Mouse (Mus musculus): ENCODE results near the gene Creb3l1. TPM values are rescaled to one million over a fixed set of nuclear protein-coding genes. Genes with fewer than 3 reads are reported as not detected.

Gene Creb3l1
- 1.6 and 2.9 TPM in 2 replicates for polyA plus RNA-seq (2012; ENCODE audit: low replicate concordance)

DNA sequence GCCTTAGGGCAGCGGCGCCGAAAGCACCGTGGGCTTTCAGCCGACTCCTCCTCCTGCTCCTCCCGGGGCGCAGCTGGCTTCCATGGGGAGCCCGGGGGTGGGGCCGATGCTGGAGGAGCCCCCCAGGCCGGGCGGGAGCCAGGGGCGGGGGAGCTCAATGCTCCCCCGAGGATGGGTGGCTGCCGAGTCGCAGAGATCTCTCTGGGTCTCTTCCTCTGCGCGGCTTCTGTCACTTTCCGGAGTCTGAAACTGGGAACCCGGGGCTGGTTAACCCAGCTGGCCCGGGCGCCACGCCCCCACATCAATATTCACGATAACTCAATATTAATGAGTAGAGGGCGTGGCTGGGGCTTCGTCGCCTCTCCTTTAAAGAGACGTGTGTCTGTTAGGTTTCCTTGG is at the start of gene Creb3l1:
Gene Creb3l1 (minus strand): TSS at position 229 of the 399 bp plus-strand sequence.

DNA sequence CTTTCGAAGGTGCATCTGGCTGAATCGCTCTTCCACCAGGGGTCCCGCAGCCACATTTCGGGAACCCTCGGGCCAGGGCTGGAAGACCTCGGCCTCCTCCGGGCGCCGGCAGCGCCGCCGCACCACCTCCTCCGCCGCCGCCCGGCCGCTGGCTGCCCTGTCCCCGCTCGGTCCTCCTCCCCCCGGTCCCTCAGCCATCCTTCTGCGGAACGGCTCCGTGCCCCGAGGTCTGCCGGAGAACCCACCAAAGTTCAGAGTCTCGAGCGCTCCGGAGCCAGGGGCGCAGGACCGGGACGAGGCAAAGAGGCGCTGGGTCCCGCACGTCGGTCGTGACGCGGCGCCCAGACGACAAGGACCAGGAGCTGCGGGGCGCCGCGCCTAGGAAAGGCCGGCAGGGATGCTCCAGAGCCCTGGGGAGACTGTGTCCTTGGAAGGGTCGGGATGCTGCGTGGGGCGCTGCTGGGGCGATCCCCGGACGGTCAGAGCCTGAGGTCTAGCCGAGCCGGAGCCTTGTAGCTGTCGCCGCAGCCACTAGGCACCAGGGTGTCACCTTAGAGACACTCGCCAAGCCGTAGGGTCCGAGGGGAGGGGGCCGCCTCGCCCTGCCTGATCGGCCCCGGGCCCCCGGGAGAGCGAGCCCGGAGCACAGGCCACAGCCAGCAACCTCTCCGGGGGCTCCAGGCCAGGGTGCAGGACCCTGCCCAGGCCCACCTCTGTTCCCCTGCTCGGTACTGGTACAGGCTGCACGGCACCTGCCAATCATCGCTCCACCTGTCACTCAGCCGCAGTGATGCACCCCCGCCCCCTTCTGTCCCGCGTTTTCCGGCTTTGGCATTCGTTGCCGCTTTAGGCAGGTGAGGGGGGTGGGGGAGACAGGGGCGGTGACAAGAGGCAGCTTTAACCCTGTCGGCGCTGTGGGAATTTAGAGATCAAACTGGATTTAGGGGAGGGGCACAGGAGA is 48.4 kb downstream of the Creb3l1 start, which contains the start of gene Dgkz:
Gene Dgkz (minus strand): TSS at position 284 of the 961 bp plus-strand sequence.

GRCm38 (mm10) chr2:91945483-91945882 is 78.8 kb downstream of the Creb3l1 start, which contains the start of gene Gm9821:
Gene Gm9821 (plus strand): TSS chr2:91945703.

Other genes with a start within 250 kb of the Creb3l1 start
- gene Chrm4, start 97.3 kb downstream of the Creb3l1 start, polyA plus RNA-seq (2012; ENCODE audit: low replicate concordance) = 0.13 and 0.59 TPM in 2 replicates
- gene Mdk, start 92.2 kb downstream of the Creb3l1 start, polyA plus RNA-seq (2012; ENCODE audit: low replicate concordance) = 8.2 and 9.8 TPM in 2 replicates
- gene Gm9821, start 78.8 kb downstream of the Creb3l1 start, polyA plus RNA-seq (2012; ENCODE audit: low replicate concordance) = not detected in 2 replicates
- gene Dgkz, start 48.6 kb downstream of the Creb3l1 start, polyA plus RNA-seq (2012; ENCODE audit: low replicate concordance) = 253 and 376 TPM in 2 replicates
- 28.3 and 73.6 TPM in 2 replicates for gene Phf21a, start 68.6 kb upstream of the Creb3l1 start, polyA plus RNA-seq (2012; ENCODE audit: low replicate concordance)

Measured in hematopoietic multipotent progenitor cell, adult 10-12 weeks (in vitro differentiated cells).